Mouse (Mus musculus): ENCODE measurements around the gene Ankub1. TPM values are rescaled to one million over a fixed set of nuclear protein-coding genes. Genes with fewer than 3 reads are reported as not detected.

The Ankub1 gene
- total and polyA plus RNA-seq, 3 experiments, result 0.12 TPM; not detected in 2

DNA sequence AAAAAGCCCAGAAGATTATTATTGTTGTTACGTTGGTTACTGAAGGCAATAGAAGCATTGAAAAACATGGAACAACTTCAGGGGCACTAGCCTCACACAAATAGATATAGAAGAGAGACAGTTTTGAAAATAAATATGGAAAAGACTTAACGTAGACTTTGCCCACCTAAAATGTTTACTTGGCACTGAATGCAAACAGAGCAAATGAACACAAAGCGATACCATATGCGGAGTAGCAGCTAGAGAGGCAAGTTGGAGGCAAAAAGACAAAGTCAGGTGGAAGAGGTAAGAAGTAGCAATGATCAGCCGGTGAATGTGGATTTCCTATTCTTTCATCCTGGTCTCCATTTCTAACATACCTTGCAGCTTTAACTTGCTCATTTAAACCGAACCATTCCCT, 21.6 kb upstream of the Ankub1 start:
- no peaks in the 10 kb centered on the region for H3K27me3 ChIP-seq (ENCODE audit: control insufficient read depth, insufficient read depth, low read length)
- H3K9ac ChIP-seq (ENCODE audit: low read depth, low read length), result no peak overlapping the region
- H3K36me3 ChIP-seq (ENCODE audit: control insufficient read depth, insufficient read depth, low read length), result no peaks in the 10 kb centered on the region
- DNase-seq, result no peak
- no peaks in the 10 kb centered on the region for H3K4me1 ChIP-seq (ENCODE audit: control insufficient read depth, insufficient read depth, low read length)
- H3K79me2 ChIP-seq (replicated peaks; ENCODE audit: control insufficient read depth, insufficient read depth, low read length), result no peaks in the 10 kb centered on the region
- H3K27ac ChIP-seq, result no peak overlapping the region
- 87% methylated on average over 6 of the region's 6 CpGs for WGBS
- no peak for TF ChIP-seq CTCF (IDR thresholded peaks at IDR 0.05)
- TF ChIP-seq EP300 (IDR thresholded peaks at IDR 0.05; ENCODE audit: insufficient read depth, low read depth, low read length), result no peak
- TF ChIP-seq POLR2A (IDR thresholded peaks at IDR 0.05; ENCODE audit: insufficient read depth, low read depth, low read length), result no peak
- H3K4me3 ChIP-seq, result no peak overlapping the region
- intact Hi-C loops (cut with DNase I), result no loop called here

DNA sequence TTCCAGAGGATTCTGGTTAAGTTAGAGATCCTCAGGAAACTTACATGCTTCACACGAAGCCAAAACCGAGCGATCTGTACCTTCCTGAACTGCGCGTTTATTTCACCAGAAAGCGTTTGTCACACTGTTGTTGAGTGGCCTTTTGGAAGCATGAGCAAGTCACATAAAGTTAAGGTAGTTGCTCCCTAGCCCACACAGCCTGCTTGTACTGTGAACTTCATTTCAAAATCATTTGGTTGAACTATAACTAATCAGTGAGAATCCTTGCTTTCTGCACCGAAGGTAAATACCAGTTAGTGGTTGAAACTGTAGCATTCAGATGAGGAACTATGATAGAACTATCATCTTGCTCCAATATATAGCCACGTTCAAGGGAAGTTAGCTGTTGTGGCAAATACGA, 4.2 kb upstream of the Ankub1 start:
- intact Hi-C loops (cut with DNase I), result no loop called here
- Histone ChIP-seq H3K9ac (ENCODE audit: low read depth, low read length) (no peak overlapping the region), H3K4me1 (ENCODE audit: control insufficient read depth, insufficient read depth, low read length) (no peaks in the 10 kb centered on the region), H3K27me3 (ENCODE audit: control insufficient read depth, insufficient read depth, low read length) (no peaks in the 10 kb centered on the region), H3K4me3 (no peak overlapping the region), H3K79me2 (replicated peaks; ENCODE audit: control insufficient read depth, insufficient read depth, low read length) (no peaks in the 10 kb centered on the region), H3K27ac (no peak overlapping the region), H3K36me3 (ENCODE audit: control insufficient read depth, insufficient read depth, low read length) (no peaks in the 10 kb centered on the region)
- TF ChIP-seq POLR2A (IDR thresholded peaks at IDR 0.05; ENCODE audit: insufficient read depth, low read depth, low read length) (no peak), CTCF (IDR thresholded peaks at IDR 0.05) (no peak), EP300 (IDR thresholded peaks at IDR 0.05; ENCODE audit: insufficient read depth, low read depth, low read length) (no peak)
- DNase-seq, result no peak
- WGBS, result 87% methylated on average over 9 of the region's 9 CpGs

DNA sequence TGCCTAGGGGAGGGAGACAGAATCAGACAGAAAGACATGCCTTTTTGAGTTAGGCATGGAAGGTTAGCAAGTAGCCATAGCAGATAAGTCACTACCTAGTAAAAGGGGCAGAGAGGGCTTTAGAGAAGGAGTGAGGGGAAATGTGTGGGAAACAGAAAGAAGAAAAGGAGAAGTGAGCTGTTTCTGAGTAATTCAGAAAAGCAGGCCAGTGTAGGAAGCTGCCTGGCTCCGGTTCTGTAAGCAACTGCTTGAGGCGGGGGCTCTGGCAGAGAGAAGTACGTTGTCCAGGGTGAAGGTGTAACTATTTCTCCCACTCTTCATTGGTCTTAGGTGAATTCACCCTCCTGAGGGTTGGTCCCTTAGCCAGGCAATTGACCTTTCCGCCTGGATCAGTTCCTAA, 3.6 kb upstream of the Ankub1 start:
- TF ChIP-seq EP300 (IDR thresholded peaks at IDR 0.05; ENCODE audit: insufficient read depth, low read depth, low read length), result no peak
- no peak for TF ChIP-seq CTCF (IDR thresholded peaks at IDR 0.05)
- no peak for TF ChIP-seq POLR2A (IDR thresholded peaks at IDR 0.05; ENCODE audit: insufficient read depth, low read depth, low read length)
- Histone ChIP-seq H3K9ac (ENCODE audit: low read depth, low read length) (no peak overlapping the region), H3K36me3 (ENCODE audit: control insufficient read depth, insufficient read depth, low read length) (no peaks in the 10 kb centered on the region), H3K4me3 (no peak overlapping the region), H3K4me1 (ENCODE audit: control insufficient read depth, insufficient read depth, low read length) (no peaks in the 10 kb centered on the region), H3K79me2 (replicated peaks; ENCODE audit: control insufficient read depth, insufficient read depth, low read length) (no peaks in the 10 kb centered on the region), H3K27ac (no peak overlapping the region), H3K27me3 (ENCODE audit: control insufficient read depth, insufficient read depth, low read length) (no peaks in the 10 kb centered on the region)
- WGBS, result 79% methylated on average over 4 of the region's 4 CpGs
- intact Hi-C loops (cut with DNase I), result no loop called here
- DNase-seq, result no peak

DNA sequence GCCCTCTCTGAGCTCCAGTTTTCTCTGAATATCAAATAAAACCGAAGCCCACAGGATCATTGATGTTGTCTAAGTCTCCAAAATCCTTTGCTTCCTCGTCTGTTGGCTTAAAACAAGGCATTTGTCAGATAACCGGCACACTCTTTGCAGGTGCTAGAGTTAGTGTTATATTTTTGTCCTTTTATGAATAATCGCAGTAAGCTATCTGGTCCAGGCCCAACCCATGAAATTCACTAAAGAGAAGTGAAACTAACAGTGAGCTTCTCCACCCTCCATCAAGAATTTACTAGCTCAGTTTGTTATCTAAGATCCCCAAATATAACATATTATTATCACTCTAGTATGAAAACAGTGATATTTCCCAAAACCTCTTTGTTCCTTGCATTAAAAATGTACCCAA, 827 bp downstream of the Ankub1 start:
- TF ChIP-seq EP300 (IDR thresholded peaks at IDR 0.05; ENCODE audit: insufficient read depth, low read depth, low read length) (no peak), CTCF (IDR thresholded peaks at IDR 0.05) (no peak), POLR2A (IDR thresholded peaks at IDR 0.05; ENCODE audit: insufficient read depth, low read depth, low read length) (no peak)
- WGBS, result 77% methylated on average over 4 of the region's 4 CpGs
- Histone ChIP-seq H3K36me3 (ENCODE audit: control insufficient read depth, insufficient read depth, low read length) (no peaks in the 10 kb centered on the region), H3K79me2 (replicated peaks; ENCODE audit: control insufficient read depth, insufficient read depth, low read length) (no peaks in the 10 kb centered on the region), H3K27me3 (ENCODE audit: control insufficient read depth, insufficient read depth, low read length) (no peaks in the 10 kb centered on the region), H3K27ac (no peak overlapping the region), H3K4me3 (no peak overlapping the region), H3K4me1 (ENCODE audit: control insufficient read depth, insufficient read depth, low read length) (no peaks in the 10 kb centered on the region), H3K9ac (ENCODE audit: low read depth, low read length) (no peak overlapping the region)
- no peak for DNase-seq
- intact Hi-C loops (cut with DNase I), result no loop called here

DNA sequence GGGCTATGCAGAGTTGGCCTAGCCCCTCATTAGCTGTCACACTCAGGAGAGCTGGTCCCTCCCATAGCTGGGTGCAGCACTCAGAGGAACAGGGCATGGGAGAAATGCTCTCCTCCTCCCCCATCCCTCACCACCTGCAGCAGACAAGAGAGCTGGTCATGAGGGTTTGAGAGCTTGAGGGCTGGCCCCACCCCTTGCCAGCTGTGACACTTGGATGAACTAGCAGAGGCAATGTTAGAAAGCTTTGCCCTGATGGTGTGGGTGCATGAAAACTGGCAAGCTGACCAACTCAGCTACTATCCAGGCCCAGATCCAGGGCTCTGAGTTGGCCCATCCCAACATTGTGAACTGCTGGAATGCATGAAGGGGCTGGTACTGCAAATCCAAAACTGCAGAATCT, 14.8 kb downstream of the Ankub1 start:
- Histone ChIP-seq H3K27ac (no peak overlapping the region), H3K36me3 (ENCODE audit: control insufficient read depth, insufficient read depth, low read length) (no peaks in the 10 kb centered on the region), H3K9ac (ENCODE audit: low read depth, low read length) (no peak overlapping the region), H3K27me3 (ENCODE audit: control insufficient read depth, insufficient read depth, low read length) (no peaks in the 10 kb centered on the region), H3K79me2 (replicated peaks; ENCODE audit: control insufficient read depth, insufficient read depth, low read length) (no peaks in the 10 kb centered on the region), H3K4me3 (no peak overlapping the region), H3K4me1 (ENCODE audit: control insufficient read depth, insufficient read depth, low read length) (no peaks in the 10 kb centered on the region; the same call in 1 of the 2 replicates)
- TF ChIP-seq CTCF (IDR thresholded peaks at IDR 0.05) (no peak), EP300 (IDR thresholded peaks at IDR 0.05; ENCODE audit: insufficient read depth, low read depth, low read length) (0 out of 2 replicates have a peak, but pooled peaks have one; percentile 7), POLR2A (IDR thresholded peaks at IDR 0.05; ENCODE audit: insufficient read depth, low read depth, low read length) (no peak)
- DNase-seq, result peak in 1 of 2 experiments; percentile 23
- intact Hi-C loops (cut with DNase I), result no loop called here

DNA sequence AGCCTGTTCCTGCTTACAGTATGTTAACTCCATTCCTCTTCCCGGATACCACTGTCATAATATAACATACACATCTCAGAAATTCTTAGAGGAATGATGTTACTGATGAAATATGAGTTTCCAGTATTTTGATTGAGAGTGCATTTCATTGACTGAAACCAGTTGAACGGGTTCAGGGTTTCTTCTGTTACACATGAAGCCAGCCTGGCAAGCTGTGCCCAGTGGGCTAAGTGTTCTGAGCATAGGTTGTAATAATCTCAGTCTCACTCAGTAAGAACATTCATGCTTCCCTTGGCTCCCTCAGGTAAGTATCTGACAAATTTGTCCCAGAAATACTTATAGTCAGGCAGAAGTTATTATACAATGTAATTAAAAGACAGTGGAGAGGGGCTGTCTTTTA, 18.5 kb downstream of the Ankub1 start:
- Histone ChIP-seq H3K36me3 (ENCODE audit: control insufficient read depth, insufficient read depth, low read length) (no peaks in the 10 kb centered on the region), H3K79me2 (replicated peaks; ENCODE audit: control insufficient read depth, insufficient read depth, low read length) (no peaks in the 10 kb centered on the region), H3K27me3 (ENCODE audit: control insufficient read depth, insufficient read depth, low read length) (no peaks in the 10 kb centered on the region), H3K4me3 (no peak overlapping the region), H3K27ac (no peak overlapping the region), H3K4me1 (ENCODE audit: control insufficient read depth, insufficient read depth, low read length) (no peaks in the 10 kb centered on the region; the same call in 1 of the 2 replicates), H3K9ac (ENCODE audit: low read depth, low read length) (no peak overlapping the region)
- no peak for DNase-seq
- 87% methylated on average over 2 of the region's 2 CpGs for WGBS
- TF ChIP-seq CTCF (IDR thresholded peaks at IDR 0.05), result no peak
- intact Hi-C loops (cut with DNase I), result no loop called here
